Mouse (Mus musculus) T-cell, adult 2 months (primary cell): Measurements from ENCODE around the gene Gm10031.
"Not testable (repeated sequence)": the region's sequence is repeated elsewhere in the genome, so short reads cannot be mapped to it uniquely, and the experiment has no call there.

ENCODE experiments used
- DNase-seq: peaks from one replicate; pipeline ENCODE4 v3.0.0; 2022; ENCODE audit warnings: low spot score

The Gm10031 gene

DNA sequence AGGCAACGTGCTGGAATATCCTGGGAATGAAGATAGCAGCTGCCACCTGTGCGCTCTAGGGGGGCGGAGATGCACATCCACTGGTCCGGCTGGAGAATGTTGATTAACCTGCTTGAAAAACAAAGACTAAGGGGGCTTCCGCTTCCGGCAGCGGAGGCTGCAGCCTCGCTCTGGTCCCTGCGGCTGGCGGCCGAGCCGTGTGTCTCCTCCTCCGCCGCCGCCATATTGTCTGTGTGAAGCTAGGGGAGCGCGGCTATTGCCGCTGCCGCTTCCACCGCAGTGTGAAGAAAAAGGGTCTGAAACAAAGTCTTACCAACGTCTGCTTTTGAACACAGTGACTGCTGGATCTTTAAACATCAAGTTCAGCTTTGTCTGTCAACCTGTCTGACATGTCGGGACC, at the start of gene Gm10031:
Gm10031 (plus strand) TSS at position 171 of the 400 bp plus-strand sequence.
- not testable (repeated sequence) for DNase-seq

GRCm38 (mm10) chr1:156474854-156475253, 49.0 kb upstream of the Gm10031 start:
- DNase-seq = no peak

- DNase-seq = no peak
These were observed 47.8 kb upstream of the Gm10031 start for GRCm38 (mm10) chr1:156476016-156476415.

GRCm38 (mm10) chr1:156476535-156476934, 47.3 kb upstream of the Gm10031 start:
- DNase-seq = no peak

GRCm38 (mm10) chr1:156481826-156482225, 42.0 kb upstream of the Gm10031 start:
- DNase-seq = no peak

- no peak for DNase-seq
These were observed 36.3 kb upstream of the Gm10031 start for GRCm38 (mm10) chr1:156487498-156487897.

- DNase-seq = no peak
These were observed 35.8 kb upstream of the Gm10031 start for GRCm38 (mm10) chr1:156488031-156488430.

DNA sequence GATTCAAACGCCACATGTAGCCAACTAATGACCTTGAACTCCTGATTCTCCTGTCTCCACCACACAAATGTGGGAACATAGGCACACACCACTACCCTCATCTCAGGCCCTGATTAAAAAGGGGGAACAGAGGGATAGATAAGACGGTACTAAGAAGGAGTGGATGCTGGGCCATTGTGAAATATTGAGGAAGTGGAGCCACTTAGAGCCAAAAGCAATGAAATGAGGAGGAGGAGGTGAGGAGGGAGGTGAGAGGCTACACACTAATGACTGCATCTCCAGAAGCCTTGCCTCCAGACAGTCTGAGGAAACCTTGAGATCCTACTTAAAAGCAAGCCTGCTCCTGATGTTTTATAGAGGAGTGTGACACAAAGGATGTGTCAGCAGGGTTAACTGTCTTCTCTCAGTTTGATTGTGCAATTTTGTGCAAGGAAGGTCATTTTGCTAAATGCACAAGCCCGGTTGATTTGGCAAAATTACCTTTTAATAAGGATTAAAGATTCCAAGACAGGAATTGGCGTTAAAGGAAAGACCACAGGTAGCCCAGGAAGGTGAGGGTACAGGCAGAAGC, 32.5 kb upstream of the Gm10031 start:
- DNase-seq = no peak

DNA sequence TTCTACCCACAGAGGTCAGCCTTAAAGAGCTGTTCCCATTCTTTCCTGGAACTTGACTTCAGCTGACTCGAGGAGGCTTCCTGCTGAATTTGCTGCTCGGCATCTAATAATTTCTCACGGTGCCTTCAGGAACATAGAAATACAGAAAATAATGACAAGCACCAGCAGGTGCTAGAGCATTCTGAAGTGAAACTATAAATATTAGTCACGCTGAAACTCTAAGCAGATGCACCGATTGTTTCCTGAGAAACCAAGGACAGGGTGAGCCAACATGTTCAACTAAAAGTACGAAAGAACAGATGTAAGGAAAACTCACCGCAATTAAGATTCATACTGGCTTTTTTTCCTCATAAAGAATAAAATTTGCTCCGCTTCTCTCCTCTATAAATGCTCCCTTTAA, 28.8 kb upstream of the Gm10031 start:
- no peak for DNase-seq

DNA sequence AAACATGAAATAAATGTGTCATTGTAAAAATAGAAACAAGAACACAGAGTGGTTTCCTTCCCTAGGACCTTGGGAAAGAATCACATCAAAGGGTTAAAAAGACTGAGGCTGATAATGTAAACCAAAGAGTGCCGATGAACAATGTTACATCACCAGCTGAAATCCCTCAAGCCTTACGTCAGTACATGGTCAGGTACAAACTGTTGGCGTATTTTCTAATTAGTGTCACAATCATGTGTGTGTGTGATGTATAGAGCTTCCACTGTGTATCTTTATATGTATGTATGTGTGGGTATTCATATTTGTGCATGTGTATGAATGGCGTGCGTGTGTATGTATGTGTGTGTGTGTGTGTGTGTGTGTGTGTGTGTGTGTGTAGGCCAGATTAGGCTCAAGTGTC, 26.9 kb upstream of the Gm10031 start:
- no peak for DNase-seq

- DNase-seq = no peak
These were observed 18.8 kb upstream of the Gm10031 start for GRCm38 (mm10) chr1:156504945-156505523.

- no peak for DNase-seq
These were observed 17.9 kb upstream of the Gm10031 start for GRCm38 (mm10) chr1:156505901-156506300.

- no peak for DNase-seq
These were observed 16.1 kb upstream of the Gm10031 start for GRCm38 (mm10) chr1:156507753-156508152.

GRCm38 (mm10) chr1:156520136-156520780, 3.6 kb upstream of the Gm10031 start:
- DNase-seq = no peak

GRCm38 (mm10) chr1:156521796-156522517, 1.9 kb upstream of the Gm10031 start:
- DNase-seq = peak; percentile 86

- DNase-seq = not testable (repeated sequence)
These were observed 8.8 kb downstream of the Gm10031 start for GRCm38 (mm10) chr1:156532476-156533175.

DNA sequence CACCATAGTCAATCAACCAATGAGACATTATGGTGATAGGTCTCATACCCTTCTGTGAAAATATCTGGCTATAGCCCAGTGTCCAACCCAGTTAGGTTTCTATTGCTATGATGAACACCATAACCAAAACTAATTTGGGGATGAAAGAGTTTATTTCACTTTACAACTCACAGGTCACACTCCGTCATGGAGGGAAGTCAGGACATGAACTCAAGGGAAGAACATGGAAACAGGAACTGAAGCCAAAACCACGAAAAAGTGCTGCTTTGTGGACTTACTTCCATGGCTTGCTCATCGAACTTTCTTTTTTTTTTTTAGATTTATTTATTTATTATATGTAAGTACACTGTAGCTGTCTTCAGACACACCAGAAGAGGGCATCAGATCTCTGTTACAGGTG, 9.7 kb downstream of the Gm10031 start:
- DNase-seq = no peak

GRCm38 (mm10) chr1:156533911-156534310, 10.1 kb downstream of the Gm10031 start:
- no peak for DNase-seq

- no peak for DNase-seq
These were observed 13.2 kb downstream of the Gm10031 start for GRCm38 (mm10) chr1:156537031-156537430.

DNA sequence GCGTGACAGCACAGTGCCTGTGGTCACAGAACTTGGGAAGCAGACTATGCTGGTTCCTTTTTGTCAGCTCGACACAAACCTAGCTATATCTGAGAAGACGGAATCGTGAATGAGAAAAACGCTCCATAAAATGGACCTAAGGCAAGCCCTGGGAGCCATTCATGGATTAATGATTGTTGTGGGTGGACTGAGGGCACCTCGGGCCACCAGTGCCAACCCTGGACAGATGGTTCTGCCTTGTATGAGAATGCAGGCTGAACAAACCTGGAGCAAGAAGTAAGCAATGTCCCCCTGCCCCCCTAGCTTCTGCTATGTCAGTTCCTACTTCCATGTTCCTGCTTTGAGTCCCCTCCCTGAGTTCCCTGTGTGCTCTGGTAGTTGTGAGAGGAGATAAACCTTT, 13.9 kb downstream of the Gm10031 start:
- no peak for DNase-seq

DNA sequence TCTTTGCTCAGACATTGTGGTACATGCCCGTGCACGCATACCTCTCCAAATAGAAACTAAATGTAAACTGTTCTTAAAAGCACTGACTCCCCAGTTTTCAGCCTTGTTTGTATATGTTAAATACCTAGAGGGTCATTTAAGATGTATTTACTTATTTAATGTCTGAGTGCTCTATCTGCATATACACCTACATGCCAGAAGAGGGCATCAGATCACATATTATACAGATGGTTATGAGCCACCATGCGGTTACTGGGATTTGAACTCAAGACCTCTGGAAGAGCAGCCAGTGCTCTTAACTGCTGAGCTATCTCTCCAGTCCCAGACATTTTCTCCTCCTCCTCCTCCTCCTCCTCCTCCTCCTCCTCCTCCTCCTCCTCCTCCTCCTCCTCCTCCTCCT, 14.6 kb downstream of the Gm10031 start:
- DNase-seq = no peak

- DNase-seq = no peak
These were observed 16.2 kb downstream of the Gm10031 start for GRCm38 (mm10) chr1:156539787-156540560.
